Comparison of ENCODE assay signal across 20 mouse cellular contexts in genomic region chr11:74491130-74491529, GRCm38 (mm10).
"Had no signal": no experiment of that assay in that cellular context is flagged by ENCODE, and none has a peak within 500 bp of the region (broad histone marks: within the 10 kb centered on the region; RNA-seq: fewer than 3 reads in every experiment).

No protein-coding gene starts in this region.

- DNase-seq: kidney, adult 8-10 months; kidney, postnatal 10 days; kidney, postnatal 36 days; liver; liver, postnatal 0 days; lung, embryonic 14.5 days; midbrain, embryonic 14.5 days; retina, postnatal 1 day; right cerebral cortex, postnatal 25 days; spleen, adult 18-20 months; thymus, postnatal 25 days had no signal

- H3K27me3 ChIP-seq: kidney, embryonic 15.5 days; limb, embryonic 13.5 days; neural tube, embryonic 12.5 days; neural tube, embryonic 15.5 days; stomach, embryonic 15.5 days had no signal

- ATAC-seq: liver, postnatal 0 days; lung, postnatal 0 days had no signal

- H3K4me1 ChIP-seq: limb, embryonic 13.5 days; neural tube, embryonic 12.5 days had no signal

- H3K36me3 ChIP-seq: kidney, embryonic 15.5 days; limb, embryonic 10.5 days; limb, embryonic 13.5 days; neural tube, embryonic 12.5 days; neural tube, embryonic 15.5 days; stomach, embryonic 15.5 days had no signal

- H3K4me3 ChIP-seq: kidney, embryonic 15.5 days; limb, embryonic 10.5 days; limb, embryonic 13.5 days; neural tube, embryonic 12.5 days; neural tube, embryonic 15.5 days; stomach, embryonic 15.5 days had no signal

- H3K27ac ChIP-seq: kidney, embryonic 15.5 days; limb, embryonic 10.5 days; limb, embryonic 13.5 days; liver, embryonic 14.5 days; macrophage; neural tube, embryonic 12.5 days; neural tube, embryonic 15.5 days had no signal

- H3K9me3 ChIP-seq: kidney, embryonic 15.5 days; limb, embryonic 10.5 days; limb, embryonic 13.5 days; neural tube, embryonic 12.5 days; neural tube, embryonic 15.5 days; stomach, embryonic 15.5 days had no signal
